Mouse (Mus musculus): Measurements from ENCODE around the gene Myh7. TPM values are rescaled to one million over a fixed set of nuclear protein-coding genes. Genes with fewer than 3 reads are reported as not detected.

Myh7 gene
- polyA plus RNA-seq, 1 experiment from 2014 or later = 37.3 TPM

GRCm38 (mm10) chr14:54944939-54945338, 49.5 kb downstream of the Myh7 start:
- no peak for ATAC-seq (ENCODE audit: low read depth)
- no peak overlapping the region for H3K4me3 ChIP-seq (ENCODE audit: low read length)
- H3K27me3 ChIP-seq (ENCODE audit: control insufficient read depth, insufficient read depth, low read depth, low read length) = no peaks in the 10 kb centered on the region
- H3K36me3 ChIP-seq (ENCODE audit: control insufficient read depth, insufficient read depth, low read length) = no peaks in the 10 kb centered on the region
- no peak overlapping the region for H3K27ac ChIP-seq (ENCODE audit: low read length)
- no peaks in the 10 kb centered on the region for H3K9me3 ChIP-seq (ENCODE audit: control insufficient read depth, low read length)
- H3K4me1 ChIP-seq (replicated peaks; ENCODE audit: control insufficient read depth, insufficient read depth, low read length) = no peaks in the 10 kb centered on the region; the same call in 1 of the 2 replicates
- no peak overlapping the region for H3K9ac ChIP-seq (ENCODE audit: low read length)
- H3K4me2 ChIP-seq (ENCODE audit: low read depth, low read length) = no peak overlapping the region
- WGBS = 44% methylated on average over 2 of the region's 2 CpGs

DNA sequence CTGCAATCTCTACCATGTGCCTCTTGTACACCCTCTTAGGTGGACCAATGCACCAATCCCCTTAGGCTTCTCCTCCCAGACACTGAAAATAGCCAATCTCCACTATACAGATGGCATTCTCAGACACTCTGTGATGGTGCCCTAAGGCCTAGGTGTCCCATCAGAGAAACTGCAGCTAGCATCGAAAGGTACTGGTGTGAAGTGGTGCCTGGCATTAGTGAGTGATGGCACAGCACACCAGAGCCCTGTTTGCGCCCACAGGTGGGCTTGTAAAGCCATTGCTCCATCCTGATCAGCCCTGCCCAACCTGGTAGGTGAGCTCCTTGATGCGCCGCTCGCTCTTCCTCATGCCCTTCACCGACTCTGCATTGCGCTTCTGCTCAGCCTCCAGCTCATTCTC, 50.5 kb downstream of the Myh7 start:
- H3K36me3 ChIP-seq (ENCODE audit: control insufficient read depth, insufficient read depth, low read length) = no peaks in the 10 kb centered on the region
- H3K4me1 ChIP-seq (replicated peaks; ENCODE audit: control insufficient read depth, insufficient read depth, low read length) = no peaks in the 10 kb centered on the region; the same call in 1 of the 2 replicates
- no peak overlapping the region for H3K4me3 ChIP-seq (ENCODE audit: low read length)
- WGBS = 93% methylated on average over 7 of the region's 7 CpGs
- no peak overlapping the region for H3K9ac ChIP-seq (ENCODE audit: low read length)
- H3K9me3 ChIP-seq (ENCODE audit: control insufficient read depth, low read length) = no peaks in the 10 kb centered on the region
- no peak overlapping the region for H3K4me2 ChIP-seq (ENCODE audit: low read depth, low read length)
- H3K27me3 ChIP-seq (ENCODE audit: control insufficient read depth, insufficient read depth, low read depth, low read length) = no peaks in the 10 kb centered on the region
- H3K27ac ChIP-seq (ENCODE audit: low read length) = no peak overlapping the region
- ATAC-seq (ENCODE audit: low read depth) = no peak

DNA sequence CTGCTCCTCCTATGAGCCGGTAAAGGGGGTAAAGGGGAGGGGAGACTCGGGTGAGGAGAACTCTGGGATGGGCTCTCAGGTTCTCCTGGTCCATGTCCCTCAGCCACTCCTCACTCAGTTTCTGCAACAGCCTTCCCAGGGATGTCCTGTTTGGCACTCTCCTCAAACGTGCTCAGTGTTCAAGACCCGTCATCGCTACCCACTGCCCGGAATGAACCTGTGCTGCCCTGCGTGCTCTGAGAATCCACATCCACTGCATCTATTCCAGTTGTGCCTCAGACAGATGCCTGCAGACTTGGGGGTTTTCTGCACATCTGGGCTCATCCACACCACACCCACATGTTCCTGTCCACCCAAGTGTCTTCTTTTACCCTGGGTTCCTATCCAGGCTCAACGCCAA, 51.9 kb downstream of the Myh7 start:
- 81% methylated on average over 8 of the region's 8 CpGs for WGBS
- no peaks in the 10 kb centered on the region for H3K36me3 ChIP-seq (ENCODE audit: control insufficient read depth, insufficient read depth, low read length)

DNA sequence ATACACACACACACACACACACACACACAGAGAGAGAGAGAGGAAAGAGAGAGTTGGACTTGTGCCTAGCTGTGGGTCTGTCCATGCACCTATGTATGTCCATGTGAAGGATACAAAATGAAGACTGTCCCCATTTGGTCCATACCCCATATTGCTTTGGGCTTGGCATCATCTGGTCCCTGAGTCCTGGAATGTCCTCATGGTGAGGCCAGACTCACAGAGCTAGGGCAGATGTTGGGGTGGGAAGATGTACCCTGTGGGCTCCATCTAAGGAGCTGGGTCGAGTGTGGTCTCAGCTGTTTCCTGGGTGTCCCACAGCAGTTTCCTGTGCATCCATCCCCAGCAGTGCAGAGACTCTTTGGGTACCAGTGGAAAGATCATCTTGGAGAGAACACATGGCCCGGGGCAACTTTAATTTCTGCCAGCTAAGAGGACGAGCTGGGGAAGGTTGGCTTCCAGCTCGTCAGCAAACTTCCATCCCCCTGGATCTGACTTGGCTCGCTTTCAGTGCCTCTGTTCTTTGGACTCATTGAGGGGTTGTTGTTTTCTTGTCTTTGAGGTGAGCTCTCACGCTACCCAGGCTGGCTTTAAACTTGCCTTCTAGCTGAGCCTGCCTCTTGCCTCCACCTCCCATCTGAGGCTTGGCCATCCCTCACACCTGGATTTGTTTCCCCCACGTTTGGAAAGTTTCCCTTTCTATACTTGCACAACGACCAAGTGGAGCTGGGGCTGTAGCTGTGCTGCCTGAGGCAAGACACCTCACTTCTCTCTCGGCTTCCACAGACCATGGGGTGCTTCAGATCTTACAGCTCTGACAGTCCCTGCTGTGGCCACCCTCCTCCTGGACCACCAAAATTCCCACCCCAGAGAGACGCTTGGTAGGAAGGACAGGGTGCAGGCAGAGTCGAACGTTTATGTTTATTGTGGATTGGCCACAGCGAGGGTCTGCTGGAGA, 53.1 kb downstream of the Myh7 start:
- no peak overlapping the region for H3K27ac ChIP-seq (ENCODE audit: low read length)

More for the DNA sequence above, 51.9 kb downstream of the Myh7 start:
- ATAC-seq (ENCODE audit: low read depth) = no peak
- Histone ChIP-seq H3K27ac (ENCODE audit: low read length) (no peak overlapping the region), H3K27me3 (ENCODE audit: control insufficient read depth, insufficient read depth, low read depth, low read length) (no peaks in the 10 kb centered on the region), H3K9me3 (ENCODE audit: control insufficient read depth, low read length) (no peaks in the 10 kb centered on the region), H3K4me3 (ENCODE audit: low read length) (no peak overlapping the region), H3K4me2 (ENCODE audit: low read depth, low read length) (no peak overlapping the region), H3K9ac (ENCODE audit: low read length) (no peak overlapping the region), H3K4me1 (replicated peaks; ENCODE audit: control insufficient read depth, insufficient read depth, low read length) (no peaks in the 10 kb centered on the region; the same call in 1 of the 2 replicates)

DNA sequence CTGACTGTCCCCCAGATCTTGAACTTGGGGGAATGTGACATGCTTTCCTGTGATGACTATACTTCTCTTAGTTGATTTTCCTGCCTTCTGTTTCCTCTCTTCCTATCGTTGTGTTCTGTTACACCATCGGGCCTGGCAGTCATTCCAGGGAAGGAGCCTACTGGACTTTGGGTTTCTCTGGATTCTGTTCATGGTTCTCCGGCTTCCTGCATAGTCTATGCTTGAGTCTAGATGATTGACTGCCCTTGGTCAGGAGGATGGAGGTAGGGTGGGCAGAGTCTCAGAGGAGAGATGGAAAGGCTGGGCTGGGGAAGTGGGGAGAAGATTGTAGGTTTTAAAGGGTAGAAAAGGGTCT, 54.3 kb downstream of the Myh7 start:
- Histone ChIP-seq H3K4me2 (ENCODE audit: low read depth, low read length) (no peak overlapping the region), H3K4me3 (ENCODE audit: low read length) (no peak overlapping the region), H3K27me3 (ENCODE audit: control insufficient read depth, insufficient read depth, low read depth, low read length) (no peaks in the 10 kb centered on the region), H3K9ac (ENCODE audit: low read length) (no peak overlapping the region), H3K9me3 (ENCODE audit: control insufficient read depth, low read length) (no peaks in the 10 kb centered on the region), H3K4me1 (replicated peaks; ENCODE audit: control insufficient read depth, insufficient read depth, low read length) (no peaks in the 10 kb centered on the region; the same call in 1 of the 2 replicates), H3K36me3 (ENCODE audit: control insufficient read depth, insufficient read depth, low read length) (no peaks in the 10 kb centered on the region), H3K27ac (ENCODE audit: low read length) (no peak overlapping the region)
- 69% methylated on average over 3 of the region's 3 CpGs for WGBS
- ATAC-seq (ENCODE audit: low read depth) = no peak

More for the DNA sequence above, 53.1 kb downstream of the Myh7 start:
- Histone ChIP-seq H3K4me2 (ENCODE audit: low read depth, low read length) (no peak overlapping the region), H3K4me1 (replicated peaks; ENCODE audit: control insufficient read depth, insufficient read depth, low read length) (no peaks in the 10 kb centered on the region; the same call in 1 of the 2 replicates), H3K36me3 (ENCODE audit: control insufficient read depth, insufficient read depth, low read length) (no peaks in the 10 kb centered on the region), H3K9ac (ENCODE audit: low read length) (no peak overlapping the region), H3K9me3 (ENCODE audit: control insufficient read depth, low read length) (no peaks in the 10 kb centered on the region), H3K4me3 (ENCODE audit: low read length) (no peak overlapping the region), H3K27me3 (ENCODE audit: control insufficient read depth, insufficient read depth, low read depth, low read length) (no peaks in the 10 kb centered on the region)
- WGBS = 52% methylated on average over 13 of the region's 13 CpGs
- ATAC-seq (ENCODE audit: low read depth) = no peak

DNA sequence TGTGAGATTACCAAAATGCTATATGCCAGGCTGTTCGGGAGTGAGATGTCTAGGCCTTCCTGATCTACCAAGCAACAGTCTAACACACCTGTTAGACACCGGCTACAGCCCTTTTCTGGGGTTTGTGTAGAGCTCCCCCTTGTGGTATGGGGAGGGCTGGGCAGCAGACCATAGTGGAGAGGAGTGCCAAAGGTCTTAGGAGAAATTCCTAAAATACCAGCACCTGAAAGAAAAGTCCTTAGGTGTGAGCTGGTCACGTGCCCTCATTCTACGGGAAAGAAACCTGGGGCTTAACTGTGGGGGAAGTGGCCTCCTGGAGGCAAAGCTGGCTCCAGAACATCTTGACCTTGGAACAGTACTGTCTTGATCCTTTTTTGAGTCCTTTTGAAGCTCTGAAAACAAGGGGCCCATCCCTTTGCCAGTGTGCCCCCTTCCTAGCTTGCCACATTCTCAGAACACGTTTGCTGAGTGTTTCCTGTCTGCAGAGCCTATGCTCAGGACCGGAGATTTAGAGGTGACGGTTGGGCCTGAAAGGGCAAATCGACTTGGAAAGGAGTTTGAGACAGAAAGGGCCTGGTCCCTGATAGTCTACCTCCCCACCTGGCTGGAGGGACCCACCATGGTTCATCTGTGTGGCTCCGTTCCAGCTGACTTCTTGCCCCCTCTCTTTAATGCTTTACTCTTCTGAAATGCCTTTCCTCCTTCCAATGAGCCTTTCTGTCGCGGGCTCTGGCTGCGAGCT, 54.8 kb downstream of the Myh7 start:
- no peak overlapping the region for H3K4me2 ChIP-seq (ENCODE audit: low read depth, low read length)
- H3K4me1 ChIP-seq (replicated peaks; ENCODE audit: control insufficient read depth, insufficient read depth, low read length) = no peaks in the 10 kb centered on the region; the same call in 1 of the 2 replicates
- H3K9me3 ChIP-seq (ENCODE audit: control insufficient read depth, low read length) = no peaks in the 10 kb centered on the region
- no peak overlapping the region for H3K4me3 ChIP-seq (ENCODE audit: low read length)
- no peak overlapping the region for H3K27ac ChIP-seq (ENCODE audit: low read length)
- no peaks in the 10 kb centered on the region for H3K36me3 ChIP-seq (ENCODE audit: control insufficient read depth, insufficient read depth, low read length)
- H3K9ac ChIP-seq (ENCODE audit: low read length) = peak overlapping the region; percentile 17; the same call in 1 of the 2 replicates
- 33% methylated on average over 12 of the region's 12 CpGs for WGBS
- no peaks in the 10 kb centered on the region for H3K27me3 ChIP-seq (ENCODE audit: control insufficient read depth, insufficient read depth, low read depth, low read length)
- peak; percentile 80 for ATAC-seq (ENCODE audit: low read depth)

DNA sequence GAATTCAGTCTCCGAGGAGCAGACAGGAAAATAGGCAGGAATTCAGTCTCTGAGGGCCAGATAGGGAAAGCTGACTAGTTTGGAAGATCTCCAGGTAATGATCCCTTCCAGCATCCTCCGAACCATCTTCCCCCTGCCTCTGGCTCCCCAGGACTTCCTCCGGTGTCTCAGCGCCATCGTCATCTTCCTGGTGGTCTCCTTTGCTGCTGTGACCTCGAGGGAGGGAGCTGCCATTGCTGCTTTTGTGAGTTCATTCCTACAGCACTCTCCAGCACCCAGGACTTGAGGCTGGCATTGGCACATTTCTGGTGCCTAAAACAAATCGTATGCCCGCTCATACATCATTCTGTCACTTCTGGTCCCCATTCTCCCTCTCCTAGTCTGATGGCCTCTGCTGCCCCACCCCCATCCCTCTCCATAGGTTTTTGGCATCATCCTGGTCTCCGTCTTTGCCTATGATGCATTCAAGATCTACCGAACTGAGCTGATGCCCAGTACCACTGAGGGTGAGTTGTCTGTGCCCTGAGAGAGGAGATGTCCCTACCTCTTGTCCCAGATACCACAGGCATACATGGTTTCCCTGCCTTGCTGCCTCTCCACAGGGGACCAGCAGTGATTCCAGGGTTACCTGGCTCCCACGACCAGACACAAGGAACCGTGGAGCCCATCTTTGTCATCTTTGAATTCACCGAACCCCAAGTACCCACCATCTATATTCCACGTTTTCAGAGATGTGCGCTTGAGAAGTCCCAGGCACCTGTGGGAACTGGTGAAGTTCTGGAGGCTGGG, 55.8 kb downstream of the Myh7 start:
- WGBS = 71% methylated on average over 15 of the region's 15 CpGs
- H3K27me3 ChIP-seq (ENCODE audit: control insufficient read depth, insufficient read depth, low read depth, low read length) = no peaks in the 10 kb centered on the region

GRCm38 (mm10) chr14:54937361-54938182, 56.9 kb downstream of the Myh7 start:
- no peak overlapping the region for H3K4me3 ChIP-seq (ENCODE audit: low read length)
- no peak overlapping the region for H3K27ac ChIP-seq (ENCODE audit: low read length)
- H3K9ac ChIP-seq (ENCODE audit: low read length) = no peak overlapping the region
- no peak overlapping the region for H3K4me2 ChIP-seq (ENCODE audit: low read depth, low read length)
- peaks cover 3% of the 10 kb centered on the region; the same call in 1 of the 2 replicates for H3K4me1 ChIP-seq (replicated peaks; ENCODE audit: control insufficient read depth, insufficient read depth, low read length)
- H3K36me3 ChIP-seq (ENCODE audit: control insufficient read depth, insufficient read depth, low read length) = no peaks in the 10 kb centered on the region
- no peaks in the 10 kb centered on the region for H3K27me3 ChIP-seq (ENCODE audit: control insufficient read depth, insufficient read depth, low read depth, low read length)
- no peak for ATAC-seq (ENCODE audit: low read depth)
- WGBS = 85% methylated on average over 16 of the region's 16 CpGs
- no peaks in the 10 kb centered on the region for H3K9me3 ChIP-seq (ENCODE audit: control insufficient read depth, low read length)

More for the DNA sequence above, 55.8 kb downstream of the Myh7 start:
- ATAC-seq (ENCODE audit: low read depth) = no peak
- H3K36me3 ChIP-seq (ENCODE audit: control insufficient read depth, insufficient read depth, low read length) = no peaks in the 10 kb centered on the region
- H3K27ac ChIP-seq (ENCODE audit: low read length) = no peak overlapping the region
- H3K9me3 ChIP-seq (ENCODE audit: control insufficient read depth, low read length) = no peaks in the 10 kb centered on the region
- H3K4me2 ChIP-seq (ENCODE audit: low read depth, low read length) = no peak overlapping the region
- H3K4me3 ChIP-seq (ENCODE audit: low read length) = no peak overlapping the region
- no peaks in the 10 kb centered on the region; the same call in 1 of the 2 replicates for H3K4me1 ChIP-seq (replicated peaks; ENCODE audit: control insufficient read depth, insufficient read depth, low read length)
- H3K9ac ChIP-seq (ENCODE audit: low read length) = 0 out of 2 replicates have a peak overlapping the region, but pooled peaks have one; percentile 15
